Mouse (Mus musculus): ENCODE data around the gene Cdc5l. TPM values are rescaled to one million over a fixed set of nuclear protein-coding genes. Genes with fewer than 3 reads are reported as not detected.

Cdc5l gene
- polyA plus RNA-seq, 1 experiment from 2014 or later: 72.3 TPM

GRCm38 (mm10) chr17:45371042-45371441, 62.5 kb downstream of the Cdc5l start:
- 47% methylated on average over 9 of the region's 9 CpGs for WGBS
- Histone ChIP-seq H3K9me3 (ENCODE audit: control insufficient read depth, low read depth, low read length) (no peaks in the 10 kb centered on the region), H3K36me3 (ENCODE audit: control insufficient read depth, insufficient read depth, low read length) (no peaks in the 10 kb centered on the region), H3K9ac (replicated peaks; ENCODE audit: low read depth, low read length) (no peak overlapping the region), H3K27me3 (ENCODE audit: control insufficient read depth, insufficient read depth, low read length) (no peaks in the 10 kb centered on the region), H3K4me2 (replicated peaks; ENCODE audit: low read depth, low read length) (no peak overlapping the region), H3K4me3 (ENCODE audit: low read depth, low read length) (no peak overlapping the region), H3K4me1 (ENCODE audit: control insufficient read depth, insufficient read depth, low read length) (no peaks in the 10 kb centered on the region), H3K27ac (ENCODE audit: low read length) (no peak overlapping the region)
- ATAC-seq (ENCODE audit: insufficient number of reproducible peaks, insufficient read depth, low FRiP score, low read depth): no peak

- H3K27ac ChIP-seq (ENCODE audit: low read length): no peak overlapping the region
- no peaks in the 10 kb centered on the region for H3K27me3 ChIP-seq (ENCODE audit: control insufficient read depth, insufficient read depth, low read length)
- WGBS: 44% methylated on average over 5 of the region's 5 CpGs
- no peak overlapping the region for H3K9ac ChIP-seq (replicated peaks; ENCODE audit: low read depth, low read length)
- no peaks in the 10 kb centered on the region for H3K36me3 ChIP-seq (ENCODE audit: control insufficient read depth, insufficient read depth, low read length)
- no peaks in the 10 kb centered on the region for H3K9me3 ChIP-seq (ENCODE audit: control insufficient read depth, low read depth, low read length)
- ATAC-seq (ENCODE audit: insufficient number of reproducible peaks, insufficient read depth, low FRiP score, low read depth): no peak
- H3K4me2 ChIP-seq (replicated peaks; ENCODE audit: low read depth, low read length): no peak overlapping the region
- H3K4me3 ChIP-seq (ENCODE audit: low read depth, low read length): no peak overlapping the region
- H3K4me1 ChIP-seq (ENCODE audit: control insufficient read depth, insufficient read depth, low read length): no peaks in the 10 kb centered on the region
These were observed 63.0 kb downstream of the Cdc5l start for GRCm38 (mm10) chr17:45370535-45370934.

- Histone ChIP-seq H3K27ac (ENCODE audit: low read length) (no peak overlapping the region), H3K4me3 (ENCODE audit: low read depth, low read length) (no peak overlapping the region), H3K9ac (replicated peaks; ENCODE audit: low read depth, low read length) (no peak overlapping the region), H3K4me1 (ENCODE audit: control insufficient read depth, insufficient read depth, low read length) (no peaks in the 10 kb centered on the region), H3K27me3 (ENCODE audit: control insufficient read depth, insufficient read depth, low read length) (no peaks in the 10 kb centered on the region), H3K36me3 (ENCODE audit: control insufficient read depth, insufficient read depth, low read length) (no peaks in the 10 kb centered on the region), H3K9me3 (ENCODE audit: control insufficient read depth, low read depth, low read length) (no peaks in the 10 kb centered on the region), H3K4me2 (replicated peaks; ENCODE audit: low read depth, low read length) (no peak overlapping the region)
- no peak for ATAC-seq (ENCODE audit: insufficient number of reproducible peaks, insufficient read depth, low FRiP score, low read depth)
- 66% methylated on average over 7 of the region's 7 CpGs for WGBS
These were observed 68.7 kb downstream of the Cdc5l start for GRCm38 (mm10) chr17:45364871-45365270.

- Histone ChIP-seq H3K9ac (replicated peaks; ENCODE audit: low read depth, low read length) (no peak overlapping the region), H3K27ac (ENCODE audit: low read length) (no peak overlapping the region), H3K9me3 (ENCODE audit: control insufficient read depth, low read depth, low read length) (no peaks in the 10 kb centered on the region), H3K4me2 (replicated peaks; ENCODE audit: low read depth, low read length) (no peak overlapping the region), H3K4me1 (ENCODE audit: control insufficient read depth, insufficient read depth, low read length) (no peaks in the 10 kb centered on the region), H3K36me3 (ENCODE audit: control insufficient read depth, insufficient read depth, low read length) (no peaks in the 10 kb centered on the region), H3K27me3 (ENCODE audit: control insufficient read depth, insufficient read depth, low read length) (no peaks in the 10 kb centered on the region), H3K4me3 (ENCODE audit: low read depth, low read length) (no peak overlapping the region)
- ATAC-seq (ENCODE audit: insufficient number of reproducible peaks, insufficient read depth, low FRiP score, low read depth): no peak
- 90% methylated on average over 3 of the region's 3 CpGs for WGBS
These were observed 72.6 kb downstream of the Cdc5l start for GRCm38 (mm10) chr17:45360950-45361349.

- Histone ChIP-seq H3K9ac (replicated peaks; ENCODE audit: low read depth, low read length) (no peak overlapping the region), H3K4me2 (replicated peaks; ENCODE audit: low read depth, low read length) (no peak overlapping the region), H3K36me3 (ENCODE audit: control insufficient read depth, insufficient read depth, low read length) (no peaks in the 10 kb centered on the region), H3K4me1 (ENCODE audit: control insufficient read depth, insufficient read depth, low read length) (no peaks in the 10 kb centered on the region), H3K27ac (ENCODE audit: low read length) (no peak overlapping the region), H3K9me3 (ENCODE audit: control insufficient read depth, low read depth, low read length) (no peaks in the 10 kb centered on the region), H3K27me3 (ENCODE audit: control insufficient read depth, insufficient read depth, low read length) (no peaks in the 10 kb centered on the region), H3K4me3 (ENCODE audit: low read depth, low read length) (no peak overlapping the region)
- 40% methylated on average over 5 of the region's 5 CpGs for WGBS
- ATAC-seq (ENCODE audit: insufficient number of reproducible peaks, insufficient read depth, low FRiP score, low read depth): no peak
These were observed 74.1 kb downstream of the Cdc5l start for GRCm38 (mm10) chr17:45359443-45359842.

- no peaks in the 10 kb centered on the region for H3K27me3 ChIP-seq (ENCODE audit: control insufficient read depth, insufficient read depth, low read length)
- no peak overlapping the region for H3K9ac ChIP-seq (replicated peaks; ENCODE audit: low read depth, low read length)
- H3K36me3 ChIP-seq (ENCODE audit: control insufficient read depth, insufficient read depth, low read length): no peaks in the 10 kb centered on the region
- no peak overlapping the region for H3K4me2 ChIP-seq (replicated peaks; ENCODE audit: low read depth, low read length)
- 73% methylated on average over 9 of the region's 9 CpGs for WGBS
- no peak overlapping the region for H3K4me3 ChIP-seq (ENCODE audit: low read depth, low read length)
- H3K9me3 ChIP-seq (ENCODE audit: control insufficient read depth, low read depth, low read length): no peaks in the 10 kb centered on the region
- ATAC-seq (ENCODE audit: insufficient number of reproducible peaks, insufficient read depth, low FRiP score, low read depth): no peak
- H3K4me1 ChIP-seq (ENCODE audit: control insufficient read depth, insufficient read depth, low read length): no peaks in the 10 kb centered on the region
- no peak overlapping the region for H3K27ac ChIP-seq (ENCODE audit: low read length)
These were observed 77.1 kb downstream of the Cdc5l start for GRCm38 (mm10) chr17:45356431-45356830.

- Histone ChIP-seq H3K4me3 (ENCODE audit: low read depth, low read length) (no peak overlapping the region), H3K9ac (replicated peaks; ENCODE audit: low read depth, low read length) (no peak overlapping the region), H3K27ac (ENCODE audit: low read length) (no peak overlapping the region), H3K9me3 (ENCODE audit: control insufficient read depth, low read depth, low read length) (peaks cover 4% of the 10 kb centered on the region; the same call in 1 of the 2 replicates), H3K4me2 (replicated peaks; ENCODE audit: low read depth, low read length) (no peak overlapping the region), H3K27me3 (ENCODE audit: control insufficient read depth, insufficient read depth, low read length) (no peaks in the 10 kb centered on the region), H3K36me3 (ENCODE audit: control insufficient read depth, insufficient read depth, low read length) (no peaks in the 10 kb centered on the region), H3K4me1 (ENCODE audit: control insufficient read depth, insufficient read depth, low read length) (no peaks in the 10 kb centered on the region)
- ATAC-seq (ENCODE audit: insufficient number of reproducible peaks, insufficient read depth, low FRiP score, low read depth): no peak
- 91% methylated on average over 4 of the region's 4 CpGs for WGBS
These were observed 85.6 kb downstream of the Cdc5l start for GRCm38 (mm10) chr17:45347951-45348350.

Other genes starting within 250 kb of the Cdc5l start
- gene Spats1, start 41.7 kb upstream of the Cdc5l start, polyA plus RNA-seq (2014; fragmentation: Nextera tagmentation; extraction: Ambion mirVana): 0.50 and 0.59 TPM in 2 replicates
- 14.8 and 16.8 TPM in 2 replicates for gene Aars2, start 73.1 kb upstream of the Cdc5l start, polyA plus RNA-seq (2014; fragmentation: Nextera tagmentation; extraction: Ambion mirVana)
- 0.29 and 0.65 TPM in 2 replicates for gene Tcte1, start 89.7 kb upstream of the Cdc5l start, polyA plus RNA-seq (2014; fragmentation: Nextera tagmentation; extraction: Ambion mirVana)
- gene Tmem151b, start 115.9 kb upstream of the Cdc5l start, polyA plus RNA-seq (2014; fragmentation: Nextera tagmentation; extraction: Ambion mirVana): 1.8 and 2.6 TPM in 2 replicates
- gene Nfkbie, start 122.0 kb upstream of the Cdc5l start, polyA plus RNA-seq (2014; fragmentation: Nextera tagmentation; extraction: Ambion mirVana): 3.7 and 4.2 TPM in 2 replicates
- 117 and 120 TPM in 2 replicates for gene Slc35b2, start 130.1 kb upstream of the Cdc5l start, polyA plus RNA-seq (2014; fragmentation: Nextera tagmentation; extraction: Ambion mirVana)
- gene Hsp90ab1, start 139.5 kb upstream of the Cdc5l start, polyA plus RNA-seq (2014; fragmentation: Nextera tagmentation; extraction: Ambion mirVana): 1,573 and 1,607 TPM in 2 replicates
- 72.2 and 73.0 TPM in 2 replicates for gene Slc29a1, start 165.9 kb upstream of the Cdc5l start, polyA plus RNA-seq (2014; fragmentation: Nextera tagmentation; extraction: Ambion mirVana)
- 0.36 and 0.55 TPM in 2 replicates for gene Mymx, start 168.4 kb upstream of the Cdc5l start, polyA plus RNA-seq (2014; fragmentation: Nextera tagmentation; extraction: Ambion mirVana)
- not detected in 2 replicates for gene Capn11, start 225.6 kb upstream of the Cdc5l start, polyA plus RNA-seq (2014; fragmentation: Nextera tagmentation; extraction: Ambion mirVana)